Mouse (Mus musculus) myocyte (in vitro differentiated cells): ENCODE results near the gene Olfr993. TPM values are rescaled to one million over a fixed set of nuclear protein-coding genes. Genes with fewer than 3 reads are reported as not detected.

Source experiments
- H3K27me3 ChIP-seq: one replicate; pipeline ENCODE4 v1.6.1; 2011; ENCODE audit not compliant: control insufficient read depth, insufficient read depth, insufficient read length
- H3K36me3 ChIP-seq: one replicate; pipeline ENCODE4 v1.6.1; 2011; ENCODE audit not compliant: control insufficient read depth, insufficient read depth
- H3K4me2 ChIP-seq: one replicate; pipeline ENCODE4 v1.6.1; 2011; ENCODE audit warnings: low read depth, control low read depth
- H3K4me3 ChIP-seq: one replicate; pipeline ENCODE4 v1.5.1; 2011; ENCODE audit warnings: mild to moderate bottlenecking, control low read depth, moderate library complexity
- H3K79me2 ChIP-seq: one replicate; pipeline ENCODE4 v1.6.1; 2011; ENCODE audit not compliant: control insufficient read depth, insufficient read depth
- H3ac ChIP-seq: one replicate; pipeline ENCODE4 v1.6.1; 2011; ENCODE audit not compliant: control insufficient read depth, insufficient read length
- CEBPB ChIP-seq: IDR thresholded peaks from 2 replicates; pipeline ENCODE4 v1.6.1; 2011; ENCODE audit warnings: mild to moderate bottlenecking, moderate library complexity; ENCODE audit not compliant: poor library complexity, insufficient read depth, severe bottlenecking
- E2F4 ChIP-seq: IDR thresholded peaks from one replicate; pipeline ENCODE4 v1.6.1; 2011; ENCODE audit warnings: mild to moderate bottlenecking, control low read depth, moderate library complexity; ENCODE audit not compliant: insufficient read depth
- MAX ChIP-seq: IDR thresholded peaks from one replicate; pipeline ENCODE4 v1.6.1; 2011; ENCODE audit warnings: low read depth, mild to moderate bottlenecking, control low read depth
- MYOD1 ChIP-seq, 3 experiments: IDR thresholded peaks; one replicate each; pipeline ENCODE4 v1.6.1; 2011; ENCODE audit warnings: control low read depth in 2 of 3, low read depth in 2 of 3, mild to moderate bottlenecking in 2 of 3, moderate library complexity in 1 of 3; ENCODE audit not compliant: insufficient read length in 2 of 3, control insufficient read depth in 1 of 3
- MYOG ChIP-seq, 3 experiments: IDR thresholded peaks; one replicate each; pipeline ENCODE4 v1.6.1; 2011; ENCODE audit warnings: control low read depth in 2 of 3, low read depth in 2 of 3, mild to moderate bottlenecking in 2 of 3; ENCODE audit not compliant: insufficient read length in 2 of 3, control insufficient read depth in 1 of 3, insufficient read depth in 1 of 3
- POLR2A ChIP-seq: IDR thresholded peaks from one replicate; pipeline ENCODE4 v1.6.1; 2011; ENCODE audit warnings: low read depth, mild to moderate bottlenecking, control low read depth, moderate library complexity; ENCODE audit not compliant: insufficient read length
- POLR2AphosphoS2 ChIP-seq: IDR thresholded peaks from one replicate; pipeline ENCODE4 v1.6.1; 2011; ENCODE audit warnings: low read depth, control low read depth; ENCODE audit not compliant: insufficient read length
- REST ChIP-seq: IDR thresholded peaks from one replicate; pipeline ENCODE4 v1.6.1; 2011; ENCODE audit warnings: mild to moderate bottlenecking, control low read depth, moderate library complexity; ENCODE audit not compliant: insufficient read depth, insufficient read length
- SRF ChIP-seq: IDR thresholded peaks from one replicate; pipeline ENCODE4 v1.6.1; 2011; ENCODE audit warnings: low read depth; ENCODE audit not compliant: control insufficient read depth, insufficient read length
- TCF12 ChIP-seq: IDR thresholded peaks from one replicate; pipeline ENCODE4 v1.6.1; 2011; ENCODE audit warnings: mild to moderate bottlenecking, control low read depth; ENCODE audit not compliant: poor library complexity, insufficient read depth, severe bottlenecking
- TCF3 ChIP-seq: IDR thresholded peaks from one replicate; pipeline ENCODE4 v1.6.1; 2011; ENCODE audit warnings: low read depth, control low read depth; ENCODE audit not compliant: insufficient read length
- USF1 ChIP-seq: IDR thresholded peaks from one replicate; pipeline ENCODE4 v1.6.1; 2011; ENCODE audit warnings: low read depth, mild to moderate bottlenecking, control low read depth, moderate library complexity
- polyA plus RNA-seq: library from polyadenylated mRNA; unstranded; fragments of >200 nt; fragmentation: generic; extraction: Trizol; gene quantifications from one replicate; pipeline ENCODE4 v1.2.1, GENCODE M21; 2012; ENCODE audit warnings: missing spikeins

The Olfr993 gene
- not detected for polyA plus RNA-seq

GRCm38 (mm10) chr2:85414777-85415176 is at the start of gene Olfr993:
TSS of gene Olfr993 (minus strand) at chr2:85414877.
- no peak within 1 kb of the TSS for H3K4me2 ChIP-seq
- no peaks in the 10 kb centered on the region for H3K79me2 ChIP-seq
- TF ChIP-seq POLR2A, result no peak
- no peak for TF ChIP-seq TCF3
- TF ChIP-seq MAX, result no peak
- no peak for TF ChIP-seq CEBPB
- TF ChIP-seq REST, result no peak
- TF ChIP-seq SRF, result no peak
- TF ChIP-seq E2F4, result no peak
- no peak for TF ChIP-seq TCF12
- no peak for TF ChIP-seq POLR2AphosphoS2
- TF ChIP-seq USF1, result no peak
- no peak for TF ChIP-seq MYOD1 (IDR thresholded peaks at IDR 0.05; ENCODE audit: control insufficient read depth in 1 of 3, insufficient read length in 2 of 3, low read depth in 2 of 3)
- no peak for TF ChIP-seq MYOG (IDR thresholded peaks at IDR 0.05; ENCODE audit: control insufficient read depth in 1 of 3, insufficient read depth in 1 of 3, insufficient read length in 2 of 3, low read depth in 2 of 3)
- H3K4me3 ChIP-seq, result no peak within 1 kb of the TSS
- H3K36me3 ChIP-seq, result no peaks in the 10 kb centered on the region
- no peaks in the 10 kb centered on the region for H3K27me3 ChIP-seq
- H3ac ChIP-seq, result no peak within 1 kb of the TSS

GRCm38 (mm10) chr2:85443539-85443938 is 28.9 kb upstream of the Olfr993 start, which contains the start of gene Olfr995:
TSS of gene Olfr995 (minus strand) at chr2:85443639.
- Histone ChIP-seq H3K36me3 (no peaks in the 10 kb centered on the region), H3K79me2 (no peaks in the 10 kb centered on the region), H3ac (no peak within 1 kb of the TSS), H3K27me3 (no peaks in the 10 kb centered on the region), H3K4me3 (no peak within 1 kb of the TSS), H3K4me2 (no peak within 1 kb of the TSS)
- TF ChIP-seq SRF, result no peak
- TF ChIP-seq TCF3, result no peak
- no peak for TF ChIP-seq E2F4
- TF ChIP-seq USF1, result no peak
- TF ChIP-seq MYOD1 (IDR thresholded peaks at IDR 0.05; ENCODE audit: control insufficient read depth in 1 of 3, insufficient read length in 2 of 3, low read depth in 2 of 3), result no peak
- TF ChIP-seq TCF12, result no peak
- TF ChIP-seq CEBPB, result no peak
- no peak for TF ChIP-seq MAX
- no peak for TF ChIP-seq POLR2A
- TF ChIP-seq REST, result no peak
- TF ChIP-seq MYOG (IDR thresholded peaks at IDR 0.05; ENCODE audit: control insufficient read depth in 1 of 3, insufficient read depth in 1 of 3, insufficient read length in 2 of 3, low read depth in 2 of 3), result no peak
- no peak for TF ChIP-seq POLR2AphosphoS2

GRCm38 (mm10) chr2:85442546-85442945 is 27.9 kb upstream of the Olfr993 start:
- H3K4me2 ChIP-seq, result no peak overlapping the region
- H3K4me3 ChIP-seq, result no peak overlapping the region
- no peaks in the 10 kb centered on the region for H3K79me2 ChIP-seq
- no peak overlapping the region for H3ac ChIP-seq
- TF ChIP-seq MAX (no peak), USF1 (no peak), SRF (no peak), TCF3 (no peak), TCF12 (no peak), E2F4 (no peak), REST (no peak), CEBPB (no peak), POLR2A (no peak), MYOG (IDR thresholded peaks at IDR 0.05; ENCODE audit: control insufficient read depth in 1 of 3, insufficient read depth in 1 of 3, insufficient read length in 2 of 3, low read depth in 2 of 3) (no peak), POLR2AphosphoS2 (no peak), MYOD1 (IDR thresholded peaks at IDR 0.05; ENCODE audit: control insufficient read depth in 1 of 3, insufficient read length in 2 of 3, low read depth in 2 of 3) (no peak)
- H3K36me3 ChIP-seq, result no peaks in the 10 kb centered on the region
- H3K27me3 ChIP-seq, result no peaks in the 10 kb centered on the region

- no peaks in the 10 kb centered on the region for H3K27me3 ChIP-seq
- no peaks in the 10 kb centered on the region for H3K36me3 ChIP-seq
- TF ChIP-seq POLR2AphosphoS2, result no peak
- no peak for TF ChIP-seq USF1
- TF ChIP-seq MYOG (IDR thresholded peaks at IDR 0.05; ENCODE audit: control insufficient read depth in 1 of 3, insufficient read depth in 1 of 3, insufficient read length in 2 of 3, low read depth in 2 of 3), result no peak
- no peak for TF ChIP-seq MAX
- TF ChIP-seq MYOD1 (IDR thresholded peaks at IDR 0.05; ENCODE audit: control insufficient read depth in 1 of 3, insufficient read length in 2 of 3, low read depth in 2 of 3), result no peak
- H3K4me3 ChIP-seq, result no peak within 1 kb of the TSS
- no peak within 1 kb of the TSS for H3K4me2 ChIP-seq
- H3K79me2 ChIP-seq, result no peaks in the 10 kb centered on the region
- no peak within 1 kb of the TSS for H3ac ChIP-seq
Measured at GRCm38 (mm10) chr2:85436351-85436750, 21.7 kb upstream of the Olfr993 start, which contains the start of gene Olfr994. TSS of gene Olfr994 (minus strand) at chr2:85436451.

DNA sequence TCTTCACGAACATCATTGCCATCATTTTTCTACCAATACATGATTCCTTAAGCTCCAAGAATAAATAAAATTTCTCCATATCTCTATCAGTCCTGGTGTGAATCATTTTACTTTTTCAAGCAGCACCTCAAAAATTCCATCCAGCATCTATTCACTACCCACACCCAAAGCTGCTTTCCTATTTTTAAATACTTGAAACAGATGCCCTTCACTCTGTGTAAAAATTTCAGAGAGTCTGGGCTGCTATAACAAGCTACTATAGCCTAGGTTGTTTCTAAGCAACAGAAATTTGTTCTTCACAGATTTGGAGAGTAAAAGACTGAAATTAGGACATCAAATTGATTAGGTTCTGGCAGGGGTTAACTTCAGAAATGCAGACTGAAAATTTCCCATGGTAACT is 11.2 kb upstream of the Olfr993 start:
- no peak for TF ChIP-seq CEBPB
- Histone ChIP-seq H3K4me2 (no peak overlapping the region), H3K27me3 (no peaks in the 10 kb centered on the region), H3K79me2 (no peaks in the 10 kb centered on the region), H3ac (no peak overlapping the region), H3K36me3 (no peaks in the 10 kb centered on the region), H3K4me3 (no peak overlapping the region)
